In genomic region chr15:83294954-83295353, GRCm38 (mm10) we compare ENCODE assay signal across 19 mouse cellular contexts. TPM values are rescaled to one million over a fixed set of nuclear protein-coding genes. Genes with fewer than 3 reads are reported as not detected.
DNase-seq lines count a peak whose midpoint lies in the region; ATAC-seq and TF ChIP-seq lines count a peak whose summit lies in the region.
"Had no signal": no experiment of that assay in that cellular context is flagged by ENCODE, and none has a peak within 500 bp of the region (broad histone marks: within the 10 kb centered on the region; RNA-seq: fewer than 3 reads in every experiment).

No protein-coding gene starts in this region.

- peaks cover 10% of the 10 kb centered on the region for H3K9me3 ChIP-seq in CH12.LX (replicated peaks; ENCODE audit: low read length)
- H3K9me3 ChIP-seq: embryonic facial prominence, embryonic 13.5 days; forebrain, embryonic 13.5 days; hindbrain, embryonic 15.5 days; intestine, embryonic 15.5 days had no signal

- H3K4me1 ChIP-seq in kidney, adult 2 months (ENCODE audit: control insufficient read depth, insufficient read depth, low read length), result peaks cover 41% of the 10 kb centered on the region
- H3K4me1 ChIP-seq in CH12.LX (ENCODE audit: control insufficient read depth in 1 of 2, insufficient read depth in 2 of 2), result peaks cover 36 to 74% of the 10 kb centered on the region in 2 experiments

- dilution Hi-C loops in CH12.LX (cut with MboI; ENCODE audit: extremely low pct_ligation_motif_present, extremely low pct_unique_long_range_greater_than_20kb, low sequenced_read_pairs), result no loop called here

- TF ChIP-seq RAD21 in CH12.LX (IDR thresholded peaks at IDR 0.05; ENCODE audit: low read depth, low read length), result no peak

- H3K36me3 ChIP-seq in kidney, adult 2 months (ENCODE audit: control insufficient read depth, insufficient read depth, low read length), result no peaks in the 10 kb centered on the region
- H3K36me3 ChIP-seq in CH12.LX (replicated peaks in 1 of 2; ENCODE audit: control insufficient read depth in 1 of 2, insufficient read depth in 1 of 2, low read length in 1 of 2), result peaks cover 5 to 12% of the 10 kb centered on the region in 2 experiments
- H3K36me3 ChIP-seq: intestine, embryonic 15.5 days had no signal

- intact Hi-C loops in left cerebral cortex, postnatal 14 days (cut with DNase I), result no loop called here

- WGBS in kidney, adult 2 months, result 74% methylated on average over 3 of the region's 3 CpGs

- H3K27ac ChIP-seq in kidney, adult 2 months (ENCODE audit: insufficient read depth, low read depth, low read length), result peak overlapping the region; percentile 75
- peak overlapping the region; percentile 78; the same call in 1 of the 2 replicates for H3K27ac ChIP-seq in CH12.LX (ENCODE audit: insufficient read depth, low read depth)
- H3K27ac ChIP-seq: forebrain, embryonic 13.5 days; hindbrain, embryonic 15.5 days; intestine, embryonic 15.5 days had no signal

- no peak overlapping the region for H3K4me2 ChIP-seq in CH12.LX (ENCODE audit: insufficient read depth, low read depth, poor library complexity, severe bottlenecking)
- H3K4me2 ChIP-seq: embryonic facial prominence, embryonic 13.5 days; forebrain, embryonic 13.5 days; hindbrain, embryonic 15.5 days; intestine, embryonic 15.5 days had no signal

- DNase-seq in kidney, adult 2 months, result no peak
- no peak for DNase-seq in kidney, adult 11 months
- peak; percentile 10 for DNase-seq in 416B (ENCODE audit: low read depth)
- no peak for DNase-seq in CH12.LX (ENCODE audit: extremely low read depth)
- DNase-seq in thymus, postnatal 36 days, result no peak
- no peak for DNase-seq in left cerebral cortex, postnatal 14 days (ENCODE audit: low spot score in 2 of 2)
- DNase-seq: cerebellum, adult 11-12 months; left cerebral cortex, postnatal 4 days; liver, postnatal 0 days; midbrain, embryonic 14.5 days; right cerebral cortex, postnatal 25 days; spleen, adult 18-20 months; thymus, adult 2 months had no signal

- TF ChIP-seq CTCF in kidney, adult 2 months (conservative IDR thresholded peaks at IDR 0.05; ENCODE audit: insufficient read depth, insufficient read length, low read depth, low read length), result no peak
- no peak for TF ChIP-seq CTCF in CH12.LX (conservative IDR thresholded peaks at IDR 0.05 in 1 of 2, IDR thresholded peaks at IDR 0.05 in 1 of 2; ENCODE audit: low read depth in 2 of 2, low read length in 2 of 2)

- no peak for TF ChIP-seq EP300 in CH12.LX (IDR thresholded peaks at IDR 0.05; ENCODE audit: low read length)

- ATAC-seq in common myeloid progenitor, adult 5-6 weeks (replicated peaks; ENCODE audit: low read depth, poor library complexity, severe bottlenecking), result peak; percentile 63
- ATAC-seq: forebrain, embryonic 13.5 days; intestine, embryonic 15.5 days; liver, postnatal 0 days had no signal

- H3K79me2 ChIP-seq in CH12.LX (replicated peaks; ENCODE audit: control insufficient read depth, extremely low read depth, insufficient read depth, poor library complexity, severe bottlenecking), result no peaks in the 10 kb centered on the region

- H3K27me3 ChIP-seq in kidney, adult 2 months (replicated peaks; ENCODE audit: control insufficient read depth, insufficient read depth, low read length), result no peaks in the 10 kb centered on the region
- H3K27me3 ChIP-seq in CH12.LX (replicated peaks), result no peaks in the 10 kb centered on the region
- H3K27me3 ChIP-seq: embryonic facial prominence, embryonic 13.5 days; forebrain, embryonic 13.5 days; hindbrain, embryonic 15.5 days; intestine, embryonic 15.5 days had no signal

- in situ Hi-C loops in CH12.LX (cut with MboI; ENCODE audit: low pct_ligation_motif_present, low pct_unique_long_range_greater_than_20kb, low sequenced_read_pairs), result loop anchor here (5.0 kb wide), 1 partner anchor 43 kb away; the partner anchor contains the start of gene A4galt

- no peak overlapping the region for H3K4me3 ChIP-seq in kidney, adult 2 months (ENCODE audit: insufficient read depth, low read depth, low read length)
- H3K4me3 ChIP-seq in CH12.LX (replicated peaks in 1 of 3; ENCODE audit: low read depth in 2 of 3, low read length in 2 of 3, poor library complexity in 1 of 3), result no peak overlapping the region
- H3K4me3 ChIP-seq: embryonic facial prominence, embryonic 13.5 days; forebrain, embryonic 13.5 days; hindbrain, embryonic 15.5 days; intestine, embryonic 15.5 days; megakaryocyte, embryonic 14.5 days had no signal

- H3K9ac ChIP-seq in CH12.LX (ENCODE audit: insufficient read depth, low read depth), result no peak overlapping the region
- H3K9ac ChIP-seq: embryonic facial prominence, embryonic 13.5 days; forebrain, embryonic 13.5 days; hindbrain, embryonic 15.5 days; intestine, embryonic 15.5 days; liver, postnatal 0 days had no signal

- TF ChIP-seq POLR2A in kidney, adult 2 months (IDR thresholded peaks at IDR 0.05; ENCODE audit: low read depth, low read length), result no peak
- TF ChIP-seq POLR2A in CH12.LX (IDR thresholded peaks at IDR 0.05; ENCODE audit: low read depth, low read length), result no peak

TF ChIP-seq in CH12.LX, 34 proteins besides CTCF, POLR2A, EP300 and RAD21:
- peak; percentile 35; the same call in 1 of the 2 replicates for TF ChIP-seq MAX (IDR thresholded peaks at IDR 0.05; ENCODE audit: low read length)
- TF ChIP-seq ELF1 (IDR thresholded peaks at IDR 0.05; ENCODE audit: low read depth, low read length), result 0 out of 2 replicates have a peak, but pooled peaks have one; percentile 6
- no peak for TF ChIP-seq POLR2AphosphoS2 (IDR thresholded peaks at IDR 0.05; ENCODE audit: low read depth, low read length)

RNA-seq across cellular contexts. Expression of gene A4galt, which starts 43.4 kb away (rescaled TPM):
- polyA plus RNA-seq in kidney, adult 2 months (2012; rRNA removed), result 53.5 and 56.0 TPM in 2 replicates
- total RNA-seq in CH12.LX (2012; rRNA removed) (23.6 and 29.8 TPM in 2 replicates), CH12.LX (2014; rRNA removed) (14.8 and 15.9 TPM in 2 replicates)
- polyA plus RNA-seq in CH12.LX (2012; ENCODE audit: insufficient read length, low read depth), result 11.2 and 11.4 TPM in 2 replicates
- total RNA-seq in common myeloid progenitor, adult 5-6 weeks (2017), result not detected in 2 replicates
- total RNA-seq in left cerebral cortex, postnatal 14 days (2021), result 1 to 10 TPM; 2.4 to 3.5 TPM

RNA-seq across cellular contexts. Expression of gene Arfgap3, which starts 55.1 kb away (rescaled TPM):
- polyA plus RNA-seq in kidney, adult 2 months (2012; rRNA removed), result 21.4 and 26.5 TPM in 2 replicates
- total RNA-seq in CH12.LX (2012; rRNA removed) (21.7 and 23.7 TPM in 2 replicates), CH12.LX (2014; rRNA removed) (17.9 and 20.3 TPM in 2 replicates)
- 11.0 and 13.8 TPM in 2 replicates for polyA plus RNA-seq in CH12.LX (2012; ENCODE audit: insufficient read length, low read depth)
- 13.8 and 25.5 TPM in 2 replicates for total RNA-seq in common myeloid progenitor, adult 5-6 weeks (2017)
- 10 to 100 TPM; 19.9 to 21.3 TPM for total RNA-seq in left cerebral cortex, postnatal 14 days (2021)
